Mouse (Mus musculus): ENCODE data around the gene Crlf3. TPM values are rescaled to one million over a fixed set of nuclear protein-coding genes. Genes with fewer than 3 reads are reported as not detected.
A peak's percentile ranks its signal among the peaks of the same experiment; 100 is the strongest.

Gene Crlf3
- polyA plus RNA-seq (2014; fragmentation: Nextera tagmentation; extraction: Ambion mirVana) = 29.2 and 32.4 TPM in 2 replicates

DNA sequence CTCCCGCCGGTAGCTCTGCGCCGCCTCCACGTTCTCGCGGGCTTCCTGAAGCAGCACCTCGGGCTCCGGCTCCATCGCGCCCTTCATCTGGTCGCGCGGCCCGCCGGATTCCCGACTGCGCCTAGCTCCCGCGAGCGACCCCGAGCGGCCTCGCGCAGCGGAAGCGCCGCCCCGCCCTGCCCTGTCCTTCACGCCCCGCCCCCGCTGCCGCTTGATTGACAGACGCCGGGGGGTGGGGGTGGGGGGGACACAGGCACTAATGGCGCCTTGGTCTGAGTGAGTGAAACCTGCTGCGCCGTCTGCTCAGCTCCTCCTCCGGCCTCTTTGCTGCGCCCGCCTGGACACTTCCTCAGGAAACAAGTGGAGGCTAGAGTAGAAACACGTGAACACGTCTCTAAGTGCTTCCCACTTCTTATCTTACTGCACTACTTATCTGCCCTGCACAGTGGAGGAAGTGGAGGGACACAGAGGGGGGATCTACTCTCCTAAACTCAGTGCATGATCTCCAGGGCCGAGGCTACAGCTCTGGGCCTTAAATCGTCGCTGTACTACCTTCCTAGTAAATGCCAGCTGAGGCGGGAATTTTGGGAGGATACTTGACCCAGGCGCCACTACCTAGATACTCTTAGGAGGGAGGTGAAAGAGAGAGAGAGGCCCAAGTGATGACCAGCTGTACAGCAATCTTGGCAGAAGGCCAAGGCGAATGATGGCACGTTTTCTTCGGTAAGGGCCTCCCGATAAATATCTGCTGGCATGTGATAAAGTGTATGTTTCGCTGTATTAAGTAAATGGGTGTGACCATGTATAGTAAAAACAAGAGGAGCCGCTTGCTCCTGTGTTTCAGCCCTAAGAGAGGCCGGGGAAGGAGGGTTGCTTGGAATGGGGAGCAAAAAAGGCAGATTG lies at the start of gene Crlf3:
TSS of gene Crlf3 (minus strand) at position 166 of the 903 bp plus-strand sequence.
- peaks cover 12% of the 10 kb centered on the region for H3K4me1 ChIP-seq (replicated peaks; ENCODE audit: control insufficient read depth, insufficient read depth, low read length)
- peaks cover 3% of the 10 kb centered on the region; the same call in 1 of the 2 replicates for H3K36me3 ChIP-seq (ENCODE audit: control insufficient read depth, insufficient read depth, low read length)
- peak within 1 kb of the TSS; percentile 97 for H3K27ac ChIP-seq (ENCODE audit: low read depth)
- WGBS = 3% methylated on average over 46 of the region's 55 CpGs
- peak within 1 kb of the TSS; percentile 67 for H3K4me2 ChIP-seq (ENCODE audit: low read length)
- no peaks in the 10 kb centered on the region for H3K9me3 ChIP-seq (ENCODE audit: control insufficient read depth, low read length)
- H3K27me3 ChIP-seq (replicated peaks; ENCODE audit: control insufficient read depth, insufficient read depth, low read length) = no peaks in the 10 kb centered on the region
- ATAC-seq (replicated peaks; ENCODE audit: low FRiP score, low TSS enrichment, low read depth) (peak; percentile 94), DNase-seq (ENCODE audit: low spot score) (peak; percentile 98)
- H3K4me3 ChIP-seq (ENCODE audit: low read depth, low read length) = peak within 1 kb of the TSS; percentile 91
- H3K9ac ChIP-seq (ENCODE audit: low read length) = peak within 1 kb of the TSS; percentile 97

DNA sequence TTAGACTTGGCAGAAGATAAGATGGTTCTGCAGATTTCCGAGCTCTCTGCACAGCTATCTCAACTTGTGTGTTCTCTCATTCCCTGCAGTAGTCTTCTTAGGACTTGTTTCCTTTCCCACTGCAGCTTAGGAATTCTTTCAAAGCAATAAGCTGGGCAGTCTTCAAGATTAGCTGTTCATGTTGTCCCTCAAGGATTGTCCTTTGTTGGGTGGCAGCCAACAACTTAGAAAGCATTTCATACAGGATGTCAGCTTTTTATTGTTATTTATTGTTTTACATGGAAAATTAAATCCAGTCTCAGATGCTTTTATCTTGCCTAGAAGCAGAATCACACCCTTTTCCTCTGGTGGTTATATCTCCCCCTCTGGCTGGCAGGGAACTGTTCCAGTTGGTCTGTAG lies 35.6 kb upstream of the Crlf3 start:
- WGBS = 87% methylated on average over 1 of the region's 1 CpGs
- Histone ChIP-seq H3K9ac (ENCODE audit: low read length) (no peak overlapping the region), H3K27me3 (replicated peaks; ENCODE audit: control insufficient read depth, insufficient read depth, low read length) (no peaks in the 10 kb centered on the region), H3K4me3 (ENCODE audit: low read depth, low read length) (no peak overlapping the region), H3K27ac (ENCODE audit: low read depth) (no peak overlapping the region), H3K4me2 (ENCODE audit: low read length) (no peak overlapping the region), H3K36me3 (ENCODE audit: control insufficient read depth, insufficient read depth, low read length) (peaks cover 79% of the 10 kb centered on the region), H3K4me1 (replicated peaks; ENCODE audit: control insufficient read depth, insufficient read depth, low read length) (no peaks in the 10 kb centered on the region), H3K9me3 (ENCODE audit: control insufficient read depth, low read length) (no peaks in the 10 kb centered on the region)
- no peak for ATAC-seq (replicated peaks; ENCODE audit: low FRiP score, low TSS enrichment, low read depth)
- DNase-seq (ENCODE audit: low spot score) = no peak

DNA sequence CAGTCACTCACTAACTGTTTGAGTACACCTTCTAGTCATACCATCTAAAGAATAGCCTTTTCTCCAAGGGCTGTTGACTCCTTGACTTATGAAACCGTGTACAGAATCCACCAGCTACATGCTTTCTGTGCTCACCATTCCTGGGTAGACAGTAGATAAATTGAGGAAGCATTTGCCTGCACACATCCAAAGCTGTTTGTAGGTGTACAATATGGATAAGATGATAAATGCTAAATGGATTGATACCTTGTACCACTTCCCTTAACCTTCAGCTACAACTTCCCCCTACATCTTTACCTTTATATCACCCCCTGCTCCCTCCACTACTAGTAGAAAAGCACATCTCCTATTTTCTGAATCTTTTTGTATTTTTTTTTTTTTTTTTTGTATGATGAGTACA lies 23.6 kb upstream of the Crlf3 start:
- H3K4me2 ChIP-seq (ENCODE audit: low read length) = no peak overlapping the region
- ATAC-seq (replicated peaks; ENCODE audit: low FRiP score, low TSS enrichment, low read depth) (no peak), DNase-seq (ENCODE audit: low spot score) (no peak)
- H3K4me1 ChIP-seq (replicated peaks; ENCODE audit: control insufficient read depth, insufficient read depth, low read length) = no peaks in the 10 kb centered on the region
- H3K9me3 ChIP-seq (ENCODE audit: control insufficient read depth, low read length) = no peaks in the 10 kb centered on the region
- 89% methylated on average over 1 of the region's 1 CpGs for WGBS
- peaks cover 71% of the 10 kb centered on the region for H3K36me3 ChIP-seq (ENCODE audit: control insufficient read depth, insufficient read depth, low read length)
- no peak overlapping the region for H3K9ac ChIP-seq (ENCODE audit: low read length)
- no peak overlapping the region for H3K4me3 ChIP-seq (ENCODE audit: low read depth, low read length)
- H3K27me3 ChIP-seq (replicated peaks; ENCODE audit: control insufficient read depth, insufficient read depth, low read length) = no peaks in the 10 kb centered on the region
- H3K27ac ChIP-seq (ENCODE audit: low read depth) = no peak overlapping the region

DNA sequence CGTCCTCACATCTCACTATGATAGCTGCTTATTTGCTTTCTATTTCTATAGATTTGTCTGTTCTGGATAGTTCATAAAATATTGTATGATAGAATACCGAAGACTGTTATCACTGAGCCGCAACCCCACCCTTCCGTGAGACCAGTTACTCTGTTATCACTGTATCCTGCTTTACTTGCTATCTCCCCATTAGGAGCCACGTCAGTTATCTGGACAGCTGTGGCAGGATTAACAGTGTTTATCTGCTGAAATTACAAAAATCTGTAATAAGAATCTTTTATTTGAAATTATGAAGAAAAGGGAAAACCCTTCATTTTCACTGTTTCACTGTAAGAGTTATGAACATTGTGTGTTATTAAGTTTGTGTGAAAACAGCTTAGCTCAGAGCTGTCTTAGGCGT lies 20.5 kb upstream of the Crlf3 start:
- Histone ChIP-seq H3K27ac (ENCODE audit: low read depth) (no peak overlapping the region), H3K9me3 (ENCODE audit: control insufficient read depth, low read length) (no peaks in the 10 kb centered on the region), H3K9ac (ENCODE audit: low read length) (no peak overlapping the region), H3K4me3 (ENCODE audit: low read depth, low read length) (no peak overlapping the region), H3K4me2 (ENCODE audit: low read length) (no peak overlapping the region), H3K27me3 (replicated peaks; ENCODE audit: control insufficient read depth, insufficient read depth, low read length) (no peaks in the 10 kb centered on the region), H3K36me3 (ENCODE audit: control insufficient read depth, insufficient read depth, low read length) (peaks cover 59% of the 10 kb centered on the region), H3K4me1 (replicated peaks; ENCODE audit: control insufficient read depth, insufficient read depth, low read length) (no peaks in the 10 kb centered on the region)
- ATAC-seq (replicated peaks; ENCODE audit: low FRiP score, low TSS enrichment, low read depth) (no peak), DNase-seq (ENCODE audit: low spot score) (no peak)
- 93% methylated on average over 6 of the region's 6 CpGs for WGBS

DNA sequence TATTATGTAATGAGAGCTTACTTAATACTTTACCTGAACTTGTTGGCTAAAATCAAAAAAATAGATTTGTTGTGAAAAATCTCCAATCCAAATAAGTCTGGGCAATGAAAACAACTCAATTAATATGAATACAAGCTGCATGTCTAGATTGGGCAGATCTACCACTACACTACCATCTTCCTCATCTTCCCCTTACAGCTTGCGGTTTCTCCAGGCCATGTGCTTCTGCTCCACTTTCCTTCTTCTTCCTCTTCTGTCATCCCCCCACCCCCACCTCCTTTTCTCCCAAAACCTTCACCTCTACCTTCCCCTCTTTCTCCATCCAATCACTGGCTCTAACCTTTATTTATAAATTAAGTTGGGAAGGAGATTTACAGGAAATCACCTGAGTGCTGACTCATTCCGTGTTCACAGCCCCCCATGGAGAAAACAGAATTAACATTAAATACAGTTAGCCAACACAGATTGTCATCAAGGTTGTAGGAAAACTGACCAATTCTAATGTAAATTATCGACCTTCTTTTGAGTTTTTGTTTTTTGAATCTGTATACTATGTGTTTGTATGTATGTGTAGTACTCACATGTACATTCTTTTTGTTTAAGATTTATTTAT lies 17.8 kb upstream of the Crlf3 start:
- no peak overlapping the region for H3K9ac ChIP-seq (ENCODE audit: low read length)
- no peak for ATAC-seq (replicated peaks; ENCODE audit: low FRiP score, low TSS enrichment, low read depth)
- no peak for DNase-seq (ENCODE audit: low spot score)
- H3K27me3 ChIP-seq (replicated peaks; ENCODE audit: control insufficient read depth, insufficient read depth, low read length) = no peaks in the 10 kb centered on the region
- 91% methylated on average over 3 of the region's 3 CpGs for WGBS
- no peaks in the 10 kb centered on the region for H3K9me3 ChIP-seq (ENCODE audit: control insufficient read depth, low read length)
- peaks cover 68% of the 10 kb centered on the region for H3K36me3 ChIP-seq (ENCODE audit: control insufficient read depth, insufficient read depth, low read length)
- no peak overlapping the region for H3K4me2 ChIP-seq (ENCODE audit: low read length)
- H3K27ac ChIP-seq (ENCODE audit: low read depth) = no peak overlapping the region
- H3K4me1 ChIP-seq (replicated peaks; ENCODE audit: control insufficient read depth, insufficient read depth, low read length) = no peaks in the 10 kb centered on the region
- no peak overlapping the region for H3K4me3 ChIP-seq (ENCODE audit: low read depth, low read length)

DNA sequence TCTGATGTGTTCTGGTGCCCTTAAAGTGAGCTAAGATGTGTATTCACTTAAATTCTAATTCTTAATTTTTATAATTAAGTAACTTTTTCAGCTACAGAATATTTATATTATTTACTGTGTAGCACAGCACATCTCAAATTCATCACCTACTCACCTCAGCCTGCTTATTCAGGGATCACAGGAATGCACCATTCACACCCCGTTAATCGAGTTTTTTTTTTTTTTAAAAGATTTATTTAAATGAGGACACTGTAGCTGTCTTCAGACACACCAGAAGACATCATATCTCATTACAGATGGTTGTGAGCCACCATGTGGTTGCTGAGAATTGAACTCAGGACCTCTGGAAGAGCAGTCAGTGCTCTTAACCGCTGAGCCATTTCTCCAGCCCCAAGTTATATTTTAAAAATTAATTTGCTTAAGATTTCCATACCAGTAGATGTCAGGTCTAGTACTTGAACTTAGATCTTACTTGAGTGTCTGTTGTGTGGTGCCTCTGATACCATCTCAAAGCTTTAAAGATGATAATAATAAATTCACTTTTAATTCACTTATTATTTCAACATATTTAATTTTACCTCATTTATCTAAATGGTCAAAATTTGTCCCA lies 9.9 kb upstream of the Crlf3 start:
- Histone ChIP-seq H3K9me3 (ENCODE audit: control insufficient read depth, low read length) (no peaks in the 10 kb centered on the region), H3K36me3 (ENCODE audit: control insufficient read depth, insufficient read depth, low read length) (peaks cover 19% of the 10 kb centered on the region), H3K4me2 (ENCODE audit: low read length) (peak overlapping the region; percentile 68), H3K4me1 (replicated peaks; ENCODE audit: control insufficient read depth, insufficient read depth, low read length) (peaks cover 4% of the 10 kb centered on the region; the same call in 1 of the 2 replicates), H3K9ac (ENCODE audit: low read length) (peak overlapping the region; percentile 95), H3K27ac (ENCODE audit: low read depth) (no peak overlapping the region), H3K27me3 (replicated peaks; ENCODE audit: control insufficient read depth, insufficient read depth, low read length) (no peaks in the 10 kb centered on the region), H3K4me3 (ENCODE audit: low read depth, low read length) (peak overlapping the region; percentile 98)
- 69% methylated on average over 3 of the region's 3 CpGs for WGBS
- no peak for DNase-seq (ENCODE audit: low spot score)
- ATAC-seq (replicated peaks; ENCODE audit: low FRiP score, low TSS enrichment, low read depth) = no peak

DNA sequence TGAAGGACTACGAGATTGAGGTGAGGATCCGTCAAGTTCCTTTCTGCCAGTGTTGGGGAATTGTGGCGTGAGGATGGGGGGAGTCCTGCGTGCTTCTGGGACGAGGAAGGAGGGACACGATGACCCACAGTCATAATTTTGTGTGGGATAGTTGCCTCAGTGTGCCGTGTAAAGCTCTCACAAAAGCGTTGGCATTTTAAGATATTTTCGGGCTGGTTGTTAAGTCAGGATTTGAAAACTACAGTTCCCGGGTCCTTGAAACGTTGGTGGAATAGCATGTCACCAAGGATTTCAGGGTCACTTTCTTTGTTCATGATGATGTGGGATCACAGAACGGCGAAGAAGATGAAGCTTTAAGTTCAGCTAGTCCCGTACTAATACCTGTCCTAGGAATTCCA lies 9.0 kb upstream of the Crlf3 start:
- H3K9ac ChIP-seq (ENCODE audit: low read length) = peak overlapping the region; percentile 95

DNA sequence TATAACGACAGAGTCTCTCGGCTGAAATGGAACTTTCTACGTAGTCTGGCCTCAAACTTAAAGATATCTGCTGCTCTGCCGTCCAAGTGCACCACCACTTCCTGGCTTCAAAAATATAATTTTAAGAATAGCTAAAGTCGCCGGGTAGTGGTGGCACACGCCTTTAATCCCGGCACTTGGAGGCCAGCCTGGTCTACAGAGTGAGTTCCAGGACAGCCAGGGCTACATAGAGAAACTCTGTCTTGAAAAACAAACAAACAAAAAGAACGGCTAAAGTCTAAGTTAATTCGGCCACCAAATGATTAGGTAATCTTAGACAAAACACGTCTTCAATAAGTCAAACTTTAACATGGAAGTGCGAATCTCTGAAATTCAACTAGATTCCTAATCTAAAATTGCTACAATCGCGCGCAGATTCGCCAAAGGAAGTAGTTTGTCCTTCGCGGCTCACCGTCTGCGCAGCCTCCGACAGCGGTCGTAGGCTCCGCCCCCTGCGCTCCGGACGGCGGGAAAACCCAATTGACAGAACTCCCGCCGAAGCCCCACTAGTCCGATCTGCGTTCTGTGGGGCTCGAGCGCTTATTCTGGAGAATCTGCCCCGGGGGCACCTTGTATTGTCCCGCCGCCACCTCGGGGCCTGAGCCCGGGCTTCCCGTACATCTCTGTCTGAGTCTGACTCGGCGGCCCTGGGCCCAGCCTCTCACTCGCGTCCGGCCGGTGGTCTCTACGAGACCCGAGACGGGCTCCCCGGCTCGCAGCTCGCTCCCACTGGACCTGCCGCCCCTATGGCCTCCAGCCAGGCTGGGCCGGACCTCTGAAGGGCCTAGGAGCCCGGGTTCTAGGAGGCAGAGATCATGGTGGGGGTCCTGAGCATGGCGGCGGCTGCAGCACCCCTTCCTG lies 8.4 kb upstream of the Crlf3 start, which contains the start of gene Atad5:
TSS of gene Atad5 (plus strand) at position 484 of the 900 bp plus-strand sequence.
- H3K4me1 ChIP-seq (replicated peaks; ENCODE audit: control insufficient read depth, insufficient read depth, low read length) = peaks cover 4% of the 10 kb centered on the region; the same call in 1 of the 2 replicates
- H3K9me3 ChIP-seq (ENCODE audit: control insufficient read depth, low read length) = no peaks in the 10 kb centered on the region
- peak within 1 kb of the TSS; percentile 68 for H3K4me2 ChIP-seq (ENCODE audit: low read length)
- peaks cover 5% of the 10 kb centered on the region; the same call in 1 of the 2 replicates for H3K36me3 ChIP-seq (ENCODE audit: control insufficient read depth, insufficient read depth, low read length)
- DNase-seq (ENCODE audit: low spot score) (peak; percentile 95), ATAC-seq (replicated peaks; ENCODE audit: low FRiP score, low TSS enrichment, low read depth) (peak; percentile 73)
- H3K27me3 ChIP-seq (replicated peaks; ENCODE audit: control insufficient read depth, insufficient read depth, low read length) = no peaks in the 10 kb centered on the region
- peak within 1 kb of the TSS; percentile 57; the same call in 1 of the 2 replicates for H3K27ac ChIP-seq (ENCODE audit: low read depth)
- H3K4me3 ChIP-seq (ENCODE audit: low read depth, low read length) = peak within 1 kb of the TSS; percentile 98
- WGBS = 5% methylated on average over 57 of the region's 57 CpGs
- H3K9ac ChIP-seq (ENCODE audit: low read length) = peak within 1 kb of the TSS; percentile 95

More for the DNA sequence above, 9.0 kb upstream of the Crlf3 start:
- no peak for DNase-seq (ENCODE audit: low spot score)
- Histone ChIP-seq H3K27me3 (replicated peaks; ENCODE audit: control insufficient read depth, insufficient read depth, low read length) (no peaks in the 10 kb centered on the region), H3K36me3 (ENCODE audit: control insufficient read depth, insufficient read depth, low read length) (peaks cover 11% of the 10 kb centered on the region), H3K4me3 (ENCODE audit: low read depth, low read length) (peak overlapping the region; percentile 98), H3K4me2 (ENCODE audit: low read length) (peak overlapping the region; percentile 68), H3K4me1 (replicated peaks; ENCODE audit: control insufficient read depth, insufficient read depth, low read length) (peaks cover 4% of the 10 kb centered on the region; the same call in 1 of the 2 replicates), H3K9me3 (ENCODE audit: control insufficient read depth, low read length) (no peaks in the 10 kb centered on the region), H3K27ac (ENCODE audit: low read depth) (peak overlapping the region; percentile 57; the same call in 1 of the 2 replicates)
- under 1% methylated on average over 14 of the region's 14 CpGs for WGBS
- no peak for ATAC-seq (replicated peaks; ENCODE audit: low FRiP score, low TSS enrichment, low read depth)
